Comparison of ENCODE assay signal across 22 mouse cellular contexts in the genomic region with DNA sequence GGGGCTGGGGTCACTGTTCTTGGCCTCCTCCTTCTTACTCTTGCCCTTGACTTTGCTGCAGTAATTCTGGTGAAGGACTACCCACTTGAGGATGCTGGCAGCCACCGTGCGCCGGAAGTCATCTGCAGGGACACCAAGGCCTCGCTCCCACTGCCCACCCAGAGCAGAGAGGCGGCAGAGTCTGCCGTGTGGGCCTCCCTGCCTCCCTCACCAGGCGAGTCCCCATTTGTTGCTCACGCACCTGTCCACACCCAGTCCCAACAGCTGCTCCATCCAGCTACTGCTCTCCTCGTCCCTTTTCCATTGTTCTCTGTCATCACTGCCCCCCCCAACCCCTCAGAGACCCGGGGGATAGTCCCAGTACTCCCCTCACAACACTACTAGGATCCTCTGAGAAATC. TPM values are rescaled to one million over a fixed set of nuclear protein-coding genes. Genes with fewer than 3 reads are reported as not detected.
DNase-seq lines count a peak whose midpoint lies in the region; ATAC-seq and TF ChIP-seq lines count a peak whose summit lies in the region.
"Had no signal": no experiment of that assay in that cellular context is flagged by ENCODE, and none has a peak within 500 bp of the region (broad histone marks: within the 10 kb centered on the region; RNA-seq: fewer than 3 reads in every experiment).

No protein-coding gene starts in this region.

- 80% methylated on average over 10 of the region's 10 CpGs for WGBS in heart, embryonic 12.5 days
- 90% methylated on average over 10 of the region's 10 CpGs for WGBS in midbrain, embryonic 11.5 days
- 92% methylated on average over 10 of the region's 10 CpGs for WGBS in midbrain, embryonic 16.5 days
- WGBS in hindbrain, embryonic 12.5 days: 90% methylated on average over 10 of the region's 10 CpGs

- TF ChIP-seq POLR2A in myocyte (IDR thresholded peaks at IDR 0.05; ENCODE audit: insufficient read length, low read depth): no peak

- H3K9me3 ChIP-seq in heart, embryonic 12.5 days (replicated peaks): peaks cover 10% of the 10 kb centered on the region
- no peaks in the 10 kb centered on the region for H3K9me3 ChIP-seq in midbrain, embryonic 11.5 days (ENCODE audit: control insufficient read depth, low read length)
- H3K9me3 ChIP-seq in midbrain, embryonic 16.5 days (replicated peaks; ENCODE audit: control insufficient read depth, low read length, poor library complexity, severe bottlenecking): no peaks in the 10 kb centered on the region
- no peaks in the 10 kb centered on the region for H3K9me3 ChIP-seq in hindbrain, embryonic 12.5 days (replicated peaks)
- H3K9me3 ChIP-seq: G1E had no signal

- H3K27me3 ChIP-seq in heart, embryonic 12.5 days (replicated peaks): no peaks in the 10 kb centered on the region
- no peaks in the 10 kb centered on the region for H3K27me3 ChIP-seq in midbrain, embryonic 11.5 days (ENCODE audit: control insufficient read depth, insufficient read depth, low read length)
- no peaks in the 10 kb centered on the region for H3K27me3 ChIP-seq in midbrain, embryonic 16.5 days (ENCODE audit: control insufficient read depth, insufficient read depth, low read depth, low read length)
- H3K27me3 ChIP-seq in myocyte (ENCODE audit: control insufficient read depth, insufficient read depth, insufficient read length): no peaks in the 10 kb centered on the region
- H3K27me3 ChIP-seq in hindbrain, embryonic 12.5 days: no peaks in the 10 kb centered on the region; the same call in 1 of the 2 replicates
- H3K27me3 ChIP-seq: Patski had no signal

- no peak overlapping the region for H3ac ChIP-seq in myocyte (ENCODE audit: control insufficient read depth, insufficient read length)

- H3K4me2 ChIP-seq in heart, embryonic 12.5 days: no peak overlapping the region
- H3K4me2 ChIP-seq in midbrain, embryonic 11.5 days: no peak overlapping the region
- H3K4me2 ChIP-seq in midbrain, embryonic 16.5 days (ENCODE audit: low read length): no peak overlapping the region
- H3K4me2 ChIP-seq in myocyte (ENCODE audit: low read depth): no peak overlapping the region
- no peak overlapping the region for H3K4me2 ChIP-seq in hindbrain, embryonic 12.5 days (replicated peaks)

- H3K36me3 ChIP-seq in heart, embryonic 12.5 days: no peaks in the 10 kb centered on the region
- H3K36me3 ChIP-seq in midbrain, embryonic 11.5 days (ENCODE audit: control insufficient read depth, insufficient read depth, low read length): no peaks in the 10 kb centered on the region
- no peaks in the 10 kb centered on the region for H3K36me3 ChIP-seq in midbrain, embryonic 16.5 days (ENCODE audit: control insufficient read depth, insufficient read depth, low read length)
- H3K36me3 ChIP-seq in myocyte (ENCODE audit: control insufficient read depth, insufficient read depth): no peaks in the 10 kb centered on the region
- H3K36me3 ChIP-seq in hindbrain, embryonic 12.5 days: no peaks in the 10 kb centered on the region
- H3K36me3 ChIP-seq: G1E had no signal

- H3K27ac ChIP-seq in heart, embryonic 12.5 days (ENCODE audit: poor library complexity, severe bottlenecking): no peak overlapping the region
- H3K27ac ChIP-seq in midbrain, embryonic 11.5 days (ENCODE audit: low read depth, low read length): no peak overlapping the region
- no peak overlapping the region for H3K27ac ChIP-seq in midbrain, embryonic 16.5 days (ENCODE audit: low read length)
- no peak overlapping the region for H3K27ac ChIP-seq in hindbrain, embryonic 12.5 days

- H3K9ac ChIP-seq in heart, embryonic 12.5 days: no peak overlapping the region
- H3K9ac ChIP-seq in midbrain, embryonic 11.5 days (ENCODE audit: low read length): no peak overlapping the region
- H3K9ac ChIP-seq in midbrain, embryonic 16.5 days (ENCODE audit: low read depth, low read length): no peak overlapping the region
- no peak overlapping the region for H3K9ac ChIP-seq in hindbrain, embryonic 12.5 days

- H3K79me2 ChIP-seq in myocyte (ENCODE audit: control insufficient read depth, insufficient read depth): no peaks in the 10 kb centered on the region

- no peaks in the 10 kb centered on the region for H3K4me1 ChIP-seq in heart, embryonic 12.5 days (replicated peaks)
- no peaks in the 10 kb centered on the region for H3K4me1 ChIP-seq in midbrain, embryonic 11.5 days (ENCODE audit: control insufficient read depth, insufficient read depth, low read length)
- H3K4me1 ChIP-seq in midbrain, embryonic 16.5 days (ENCODE audit: control insufficient read depth, insufficient read depth, low read length): no peaks in the 10 kb centered on the region
- H3K4me1 ChIP-seq in hindbrain, embryonic 12.5 days: no peaks in the 10 kb centered on the region

- no peak for ATAC-seq in heart, embryonic 12.5 days (ENCODE audit: insufficient number of reproducible peaks, low FRiP score)
- ATAC-seq in midbrain, embryonic 11.5 days (ENCODE audit: low FRiP score): no peak
- ATAC-seq in midbrain, embryonic 16.5 days: no peak
- ATAC-seq in hindbrain, embryonic 12.5 days (ENCODE audit: low FRiP score): no peak
- ATAC-seq: activated CD4-positive, CD25-positive, alpha-beta regulatory T cell, adult 4 months; CD4-positive, CD25-positive, alpha-beta regulatory T cell, adult 4 months; Patski had no signal

- peak; percentile 82 for DNase-seq in heart, adult 11 months
- DNase-seq in midbrain, embryonic 11.5 days (ENCODE audit: low spot score, missing footprints): peak; percentile 1
- DNase-seq: adrenal gland, adult 2 months; adrenal gland, adult 8-10 months; adrenal gland, postnatal 10 days; adrenal gland, postnatal 14 days; adrenal gland, postnatal 25 days; adrenal gland, postnatal 36 days; B cell, adult 2 months; cerebellum, adult 11 months; cerebellum, adult 11-12 months; cerebellum, adult 18-20 months had no signal

- H3K4me3 ChIP-seq in heart, embryonic 12.5 days: no peak overlapping the region
- H3K4me3 ChIP-seq in midbrain, embryonic 11.5 days (ENCODE audit: low read depth, low read length): no peak overlapping the region
- H3K4me3 ChIP-seq in midbrain, embryonic 16.5 days (ENCODE audit: low read depth, low read length): no peak overlapping the region
- H3K4me3 ChIP-seq in myocyte: no peak overlapping the region
- H3K4me3 ChIP-seq in hindbrain, embryonic 12.5 days: no peak overlapping the region

TF ChIP-seq in myocyte, 11 proteins besides CTCF, POLR2A, EP300 and RAD21:
- peak in 2 of 3 experiments; percentile 5 to 54 for TF ChIP-seq MYOD1 (IDR thresholded peaks at IDR 0.05; ENCODE audit: control insufficient read depth in 1 of 3, insufficient read length in 2 of 3, low read depth in 2 of 3)
- no peak for TF ChIP-seq MAX (IDR thresholded peaks at IDR 0.05; ENCODE audit: low read depth)
- TF ChIP-seq MYOG (IDR thresholded peaks at IDR 0.05; ENCODE audit: control insufficient read depth in 1 of 3, insufficient read depth in 1 of 3, insufficient read length in 2 of 3, low read depth in 2 of 3): peak in 2 of 3 experiments; percentile 26 to 30
- no peak for TF ChIP-seq REST (IDR thresholded peaks at IDR 0.05; ENCODE audit: insufficient read depth, insufficient read length)

RNA-seq across cellular contexts. Expression of gene Ttll8, which starts 21.6 kb away (rescaled TPM):
- not detected in 2 replicates for polyA plus RNA-seq in heart, embryonic 12.5 days (2016; fragmentation: Nextera tagmentation; extraction: Ambion mirVana)
- not detected in 2 replicates for polyA plus RNA-seq in midbrain, embryonic 11.5 days (2014; fragmentation: Nextera tagmentation; extraction: Ambion mirVana)
- polyA plus RNA-seq in midbrain, embryonic 16.5 days (2015; fragmentation: Nextera tagmentation; extraction: Ambion mirVana): 0.16 and 0.34 TPM in 2 replicates
- not detected for polyA plus RNA-seq in myocyte (2012; fragmentation: generic; extraction: Trizol)
- polyA plus RNA-seq in hindbrain, embryonic 12.5 days (2016; fragmentation: Nextera tagmentation; extraction: Ambion mirVana): not detected in 2 replicates
- polyA plus RNA-seq: activated CD4-positive, CD25-positive, alpha-beta regulatory T cell, adult 4 months; adrenal gland, adult 2 months; C2C12; CD4-positive, CD25-positive, alpha-beta regulatory T cell, adult 4 months; G1E had no signal

RNA-seq across cellular contexts. Expression of gene Mlc1, which starts 46.1 kb away (rescaled TPM):
- 0.06 TPM in 1 of 2 replicates, not detected in the other for polyA plus RNA-seq in heart, embryonic 12.5 days (2016; fragmentation: Nextera tagmentation; extraction: Ambion mirVana)
- polyA plus RNA-seq in midbrain, embryonic 11.5 days (2014; fragmentation: Nextera tagmentation; extraction: Ambion mirVana): 2.6 and 3.7 TPM in 2 replicates
- polyA plus RNA-seq in midbrain, embryonic 16.5 days (2015; fragmentation: Nextera tagmentation; extraction: Ambion mirVana): 21.0 and 31.5 TPM in 2 replicates
- polyA plus RNA-seq in myocyte (2012; fragmentation: generic; extraction: Trizol): not detected
- polyA plus RNA-seq in hindbrain, embryonic 12.5 days (2016; fragmentation: Nextera tagmentation; extraction: Ambion mirVana): 4.7 and 6.2 TPM in 2 replicates
- polyA plus RNA-seq: activated CD4-positive, CD25-positive, alpha-beta regulatory T cell, adult 4 months; adrenal gland, adult 2 months; CD4-positive, CD25-positive, alpha-beta regulatory T cell, adult 4 months; G1E had no signal

RNA-seq across cellular contexts. Expression of gene Mov10l1, which starts 50.0 kb away (rescaled TPM):
- polyA plus RNA-seq in heart, embryonic 12.5 days (2016; fragmentation: Nextera tagmentation; extraction: Ambion mirVana): 56.9 and 60.3 TPM in 2 replicates
- polyA plus RNA-seq in midbrain, embryonic 11.5 days (2014; fragmentation: Nextera tagmentation; extraction: Ambion mirVana): not detected in 2 replicates
- polyA plus RNA-seq in midbrain, embryonic 16.5 days (2015; fragmentation: Nextera tagmentation; extraction: Ambion mirVana): not detected in 2 replicates
- polyA plus RNA-seq in myocyte (2012; fragmentation: generic; extraction: Trizol): not detected
- not detected in 2 replicates for polyA plus RNA-seq in hindbrain, embryonic 12.5 days (2016; fragmentation: Nextera tagmentation; extraction: Ambion mirVana)
- polyA plus RNA-seq: activated CD4-positive, CD25-positive, alpha-beta regulatory T cell, adult 4 months; adrenal gland, adult 2 months; brain, embryonic 14.5 days; C2C12; CD4-positive, CD25-positive, alpha-beta regulatory T cell, adult 4 months; G1E; Patski had no signal

Comparison
In these comparisons a context has a peak if more than half of its experiments do, and no peak if none do; other contexts are left out.
1. RNA of gene Mov10l1, which starts 50.0 kb away (polyA plus RNA-seq): 56.9 to 60.3 TPM in heart, embryonic 12.5 days; not detected in midbrain, embryonic 16.5 days, not detected in midbrain, embryonic 11.5 days, not detected in myocyte (single experiment) and not detected in hindbrain, embryonic 12.5 days; every median in the first group is over 10 times any median in the second.